Mouse (Mus musculus): ENCODE results near the gene Tmem107. TPM values are rescaled to one million over a fixed set of nuclear protein-coding genes. Genes with fewer than 3 reads are reported as not detected.
"Not testable (repeated sequence)": the region's sequence is repeated elsewhere in the genome, so short reads cannot be mapped to it uniquely, and the experiment has no call there.

The Tmem107 gene
- total RNA-seq, 2 experiments from 2014 or later = 13.2 to 13.8 TPM

DNA sequence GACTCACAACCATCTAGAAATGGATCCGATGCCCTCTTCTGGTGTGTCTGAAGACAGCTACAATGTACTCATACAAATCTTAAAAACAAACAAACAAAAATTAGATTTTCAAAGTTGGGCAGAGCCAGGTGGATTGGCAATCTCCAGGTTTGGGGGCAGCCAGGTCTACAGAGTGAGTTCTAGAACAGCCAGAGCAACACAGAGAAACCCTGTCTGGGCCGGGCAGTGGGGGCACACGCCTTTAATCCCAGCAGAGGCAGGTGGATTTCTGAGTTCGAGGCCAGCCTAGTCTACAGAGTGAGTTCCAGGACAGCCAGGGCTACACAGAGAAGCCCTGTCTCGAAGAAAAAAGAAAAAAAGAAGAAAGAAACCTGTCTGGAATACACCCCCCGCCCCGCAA is 23.2 kb downstream of the Tmem107 start:
- DNase-seq = not testable (repeated sequence)

- DNase-seq = peak; percentile 97
Measured at GRCm38 (mm10) chr11:69094697-69095429, 24.3 kb downstream of the Tmem107 start, which contains the start of gene Per1. TSS of gene Per1 (plus strand) at chr11:69095217.

- DNase-seq = peak; percentile 54
Measured at GRCm38 (mm10) chr11:69095511-69096231, 25.1 kb downstream of the Tmem107 start.

- no peak for DNase-seq
Measured at GRCm38 (mm10) chr11:69096360-69096986, 25.9 kb downstream of the Tmem107 start.

GRCm38 (mm10) chr11:69096987-69097900 is 26.6 kb downstream of the Tmem107 start:
- peak; percentile 100 for DNase-seq

DNA sequence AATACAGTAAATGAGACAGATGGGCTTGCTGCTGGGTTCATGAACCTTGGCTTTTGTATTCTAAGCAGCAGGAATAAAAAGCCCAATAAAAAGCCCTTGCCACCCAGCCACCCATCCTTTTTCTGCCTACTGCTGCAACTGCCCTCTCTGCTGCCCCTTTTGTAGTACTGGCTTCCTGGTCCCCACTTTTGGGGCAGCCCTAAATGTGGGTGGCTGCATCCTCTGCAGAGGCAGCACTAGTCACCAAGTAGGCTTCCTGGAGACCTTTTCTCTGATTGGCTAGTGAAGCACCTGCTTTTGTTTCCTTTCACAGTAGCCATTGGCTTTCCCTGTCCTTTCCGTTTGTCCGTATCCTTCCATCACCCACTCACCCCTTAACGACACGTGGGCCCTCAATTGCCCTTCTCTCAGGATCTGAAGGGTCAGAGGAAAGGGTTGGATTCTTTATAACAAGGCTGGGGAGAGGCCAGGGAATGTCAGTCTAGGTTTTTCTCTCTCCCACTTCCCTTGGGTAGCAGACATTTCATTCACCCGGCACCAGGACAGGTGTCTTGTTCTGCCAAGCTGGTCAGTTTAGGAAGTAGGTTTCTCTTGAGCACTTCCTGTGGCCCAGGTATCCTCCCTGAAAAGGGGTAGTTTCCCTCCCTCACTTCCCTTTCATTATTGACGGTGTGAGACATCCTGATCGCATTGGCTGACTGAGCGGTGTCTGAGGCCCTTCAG is 27.6 kb downstream of the Tmem107 start:
- DNase-seq = no peak

- DNase-seq = peak; percentile 99
Measured at GRCm38 (mm10) chr11:69098762-69099091, 28.1 kb downstream of the Tmem107 start.

- DNase-seq = peak; percentile 85
Measured at GRCm38 (mm10) chr11:69099177-69099914, 28.7 kb downstream of the Tmem107 start.

- DNase-seq = peak; percentile 97
Measured at GRCm38 (mm10) chr11:69099915-69100345, 29.3 kb downstream of the Tmem107 start.

DNA sequence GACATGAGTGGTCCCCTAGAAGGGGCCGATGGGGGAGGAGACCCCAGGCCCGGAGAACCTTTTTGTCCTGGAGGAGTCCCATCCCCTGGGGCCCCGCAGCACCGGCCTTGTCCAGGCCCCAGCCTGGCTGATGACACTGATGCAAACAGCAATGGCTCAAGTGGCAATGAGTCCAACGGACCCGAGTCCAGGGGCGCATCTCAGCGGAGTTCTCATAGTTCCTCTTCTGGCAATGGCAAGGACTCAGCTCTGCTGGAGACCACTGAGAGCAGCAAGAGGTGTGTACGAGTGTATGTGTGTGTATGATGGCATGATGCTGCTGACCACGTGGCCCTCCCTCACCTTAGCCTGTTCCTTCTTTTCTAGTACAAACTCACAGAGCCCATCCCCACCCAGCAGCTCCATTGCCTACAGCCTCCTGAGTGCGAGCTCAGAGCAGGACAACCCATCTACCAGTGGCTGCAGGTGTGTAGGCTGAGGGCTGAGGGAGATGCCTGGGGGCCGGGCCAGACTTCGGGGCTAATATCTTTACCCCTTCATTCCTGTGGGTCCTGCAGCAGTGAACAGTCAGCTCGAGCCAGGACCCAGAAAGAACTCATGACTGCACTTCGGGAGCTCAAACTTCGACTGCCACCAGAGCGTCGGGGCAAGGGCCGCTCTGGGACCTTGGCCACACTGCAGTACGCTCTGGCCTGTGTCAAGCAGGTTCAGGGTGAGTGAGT is 30.2 kb downstream of the Tmem107 start:
- no peak for DNase-seq

- no peak for DNase-seq
Measured at GRCm38 (mm10) chr11:69101604-69102402, 31.2 kb downstream of the Tmem107 start.

- peak; percentile 70 for DNase-seq
Measured at GRCm38 (mm10) chr11:69102403-69102725, 31.8 kb downstream of the Tmem107 start.

DNA sequence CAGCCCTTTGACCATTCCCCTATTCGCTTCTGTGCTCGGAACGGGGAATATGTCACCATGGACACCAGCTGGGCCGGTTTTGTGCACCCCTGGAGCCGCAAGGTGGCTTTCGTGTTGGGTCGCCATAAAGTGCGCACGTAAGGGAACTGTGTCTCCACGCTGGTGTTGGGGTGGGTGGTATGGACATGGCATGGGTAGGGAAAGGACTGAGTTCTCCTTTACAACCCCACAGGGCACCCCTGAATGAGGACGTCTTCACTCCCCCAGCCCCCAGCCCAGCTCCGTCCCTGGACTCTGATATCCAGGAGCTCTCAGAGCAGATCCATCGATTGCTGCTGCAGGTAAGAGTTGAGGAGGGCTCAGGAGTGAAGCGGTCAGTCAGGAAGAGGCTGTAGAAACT is 32.5 kb downstream of the Tmem107 start:
- no peak for DNase-seq

DNA sequence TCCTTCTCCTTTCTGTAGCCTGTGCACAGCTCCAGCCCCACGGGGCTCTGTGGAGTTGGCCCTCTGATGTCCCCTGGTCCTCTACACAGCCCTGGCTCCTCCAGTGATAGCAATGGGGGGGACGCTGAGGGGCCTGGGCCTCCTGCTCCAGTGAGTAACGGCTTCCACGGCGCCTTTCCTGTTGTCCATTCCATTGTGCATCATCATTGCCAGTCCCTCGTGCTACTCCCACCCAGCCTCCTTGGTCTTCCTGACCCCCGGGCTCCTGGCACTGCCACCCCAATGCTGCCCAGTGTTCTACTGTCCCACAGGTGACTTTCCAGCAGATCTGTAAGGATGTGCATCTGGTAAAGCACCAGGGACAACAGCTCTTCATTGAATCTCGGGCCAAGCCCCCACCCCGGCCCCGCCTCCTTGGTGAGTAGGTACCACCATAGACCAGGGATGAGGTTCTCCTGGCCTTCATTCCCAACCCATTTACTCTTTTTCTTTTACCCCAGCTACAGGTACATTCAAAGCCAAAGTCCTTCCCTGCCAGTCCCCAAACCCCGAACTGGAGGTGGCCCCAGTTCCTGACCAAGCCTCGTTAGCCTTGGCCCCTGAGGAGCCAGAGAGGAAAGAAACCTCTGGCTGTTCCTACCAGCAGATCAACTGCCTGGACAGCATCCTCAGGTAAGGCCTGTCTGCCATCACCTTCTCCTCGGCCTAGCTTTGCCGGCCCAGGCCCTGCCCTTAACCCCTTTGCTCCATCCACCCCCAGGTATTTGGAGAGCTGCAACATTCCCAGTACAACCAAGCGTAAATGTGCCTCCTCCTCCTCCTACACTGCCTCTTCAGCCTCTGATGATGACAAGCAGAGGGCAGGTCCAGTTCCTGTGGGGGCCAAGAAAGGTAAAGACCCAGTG is 33.2 kb downstream of the Tmem107 start:
- no peak for DNase-seq

GRCm38 (mm10) chr11:69104487-69104886 is 33.9 kb downstream of the Tmem107 start:
- peak; percentile 2 for DNase-seq

DNA sequence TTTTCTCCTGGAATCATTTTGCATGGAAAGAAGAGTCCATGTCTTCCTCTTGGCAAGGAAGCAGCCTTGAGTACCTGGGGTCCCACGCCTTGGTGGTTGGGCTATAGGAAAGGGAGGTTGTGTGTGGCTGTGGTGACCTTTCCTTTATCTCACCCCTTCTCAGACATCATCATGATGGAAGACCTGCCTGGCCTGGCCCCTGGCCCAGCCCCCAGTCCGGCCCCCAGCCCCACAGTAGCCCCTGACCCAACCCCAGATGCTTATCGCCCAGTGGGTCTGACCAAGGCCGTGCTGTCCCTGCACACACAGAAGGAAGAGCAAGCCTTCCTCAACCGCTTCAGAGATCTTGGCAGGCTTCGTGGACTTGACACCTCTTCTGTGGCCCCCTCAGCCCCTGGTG is 34.6 kb downstream of the Tmem107 start:
- no peak for DNase-seq

GRCm38 (mm10) chr11:69105796-69106195 is 35.2 kb downstream of the Tmem107 start:
- DNase-seq = no peak

- DNase-seq = no peak
Measured at GRCm38 (mm10) chr11:69106299-69106698, 35.7 kb downstream of the Tmem107 start.

Data from adrenal gland, postnatal 10 days (tissue).